Mouse (Mus musculus): Measurements from ENCODE around the gene Tas2r106.

Gene Tas2r106

DNA sequence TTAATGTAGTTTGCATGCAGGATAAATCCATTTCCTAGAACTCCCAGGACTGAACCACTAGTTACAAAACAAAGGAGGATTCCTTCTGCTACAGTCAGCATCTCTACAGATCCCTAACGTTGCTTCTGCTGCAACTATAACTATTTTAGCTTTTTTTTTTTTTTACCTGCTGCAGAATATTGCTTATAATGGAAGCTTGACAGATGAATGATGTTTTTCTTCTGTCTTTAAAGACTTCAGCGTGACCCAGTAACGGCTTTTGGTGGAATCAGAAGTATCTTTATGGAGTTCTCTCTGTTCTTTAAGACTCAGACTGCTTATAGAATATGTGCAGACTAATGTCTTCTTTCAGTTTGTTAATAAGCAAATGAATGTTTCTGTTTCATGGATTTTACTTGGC is at the start of gene Tas2r106:
Gene Tas2r106 (minus strand): TSS at position 101 of the 400 bp plus-strand sequence.
- no peak for DNase-seq (ENCODE audit: low read depth, low spot score)

DNA sequence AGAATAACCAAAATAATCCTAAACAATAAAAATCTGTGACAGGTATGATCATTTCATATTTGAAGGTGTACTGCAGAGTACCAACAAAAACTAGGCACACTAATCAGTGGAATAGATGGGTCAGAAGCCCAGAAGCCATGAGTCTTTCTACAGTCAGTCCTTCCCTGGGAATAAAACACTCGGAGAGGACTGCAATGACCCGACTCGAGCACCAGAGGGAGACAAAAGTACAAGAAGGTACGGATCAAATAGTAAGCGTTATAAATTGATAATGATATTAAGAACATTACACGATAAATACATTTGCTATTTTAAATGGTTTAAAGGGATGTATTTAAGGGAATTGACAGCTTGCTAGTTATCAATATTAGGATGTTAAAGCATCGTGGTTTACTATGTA is 34.1 kb upstream of the Tas2r106 start:
- peak; percentile 12 for DNase-seq (ENCODE audit: low read depth, low spot score)

DNA sequence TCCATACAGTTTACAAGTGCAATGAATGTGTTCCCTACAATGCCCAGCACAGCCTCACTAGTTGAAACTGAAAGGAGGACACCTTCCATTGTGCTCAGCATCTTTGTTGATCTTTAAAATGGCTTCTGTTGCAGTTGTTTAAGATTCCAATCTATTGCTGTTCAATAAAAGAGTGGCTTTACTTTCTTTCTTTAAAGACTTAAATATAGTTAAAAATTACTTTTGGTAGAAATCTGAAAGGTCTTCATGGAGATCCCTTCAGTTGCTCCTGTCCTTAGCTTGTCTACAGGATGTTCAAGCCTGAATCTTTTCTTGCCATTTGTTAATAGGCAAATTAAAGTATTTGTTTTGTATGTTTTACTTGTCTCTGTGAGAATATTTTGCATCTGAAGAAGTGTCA is 11.3 kb upstream of the Tas2r106 start, which contains the start of gene Tas2r114:
Gene Tas2r114 (minus strand): TSS at position 101 of the 400 bp plus-strand sequence.
- DNase-seq (ENCODE audit: low read depth, low spot score), result no peak

DNA sequence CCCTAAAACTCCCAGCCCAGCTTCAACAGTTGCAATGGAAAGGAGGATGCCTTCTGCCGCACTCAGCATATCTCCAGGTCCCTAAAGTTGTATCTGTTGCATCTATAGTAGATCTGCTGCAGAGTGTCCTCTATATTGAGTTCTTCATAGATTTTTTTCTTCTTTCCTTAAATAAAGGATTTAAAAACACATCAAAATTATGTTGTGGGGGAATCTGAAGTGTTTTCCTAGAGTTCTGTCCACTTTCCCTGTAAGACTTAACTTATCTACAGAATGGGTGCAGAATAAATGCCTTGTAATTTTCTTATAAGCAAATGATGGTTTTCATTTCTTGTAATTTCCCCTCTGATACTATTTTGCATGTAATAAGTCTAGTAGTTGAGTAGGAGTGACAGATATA is 8.7 kb upstream of the Tas2r106 start, which contains the start of gene Tas2r105:
Gene Tas2r105 (minus strand): TSS at position 101 of the 400 bp plus-strand sequence.
- DNase-seq (ENCODE audit: low read depth, low spot score), result no peak

DNA sequence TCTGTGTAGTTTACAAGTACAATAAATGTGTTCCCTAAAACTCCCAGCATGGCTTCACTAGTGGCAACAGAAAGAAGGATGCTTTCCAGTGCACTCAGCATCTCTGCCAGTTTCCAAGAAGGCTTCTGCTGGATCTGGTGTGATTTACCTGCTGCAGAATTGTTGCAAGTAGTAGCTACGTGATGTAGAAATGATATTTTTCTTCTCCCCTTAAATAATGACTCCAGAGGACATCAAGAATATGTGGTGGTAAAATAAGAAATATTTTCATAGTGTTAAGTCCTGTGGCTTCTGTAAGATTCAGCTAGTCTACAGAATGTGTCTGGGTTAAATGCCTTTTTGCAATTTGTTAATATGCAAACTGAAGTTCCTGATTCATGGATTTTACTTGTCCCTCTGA is 7.0 kb upstream of the Tas2r106 start, which contains the start of gene Tas2r104:
Gene Tas2r104 (minus strand): TSS at position 101 of the 400 bp plus-strand sequence.
- no peak for DNase-seq (ENCODE audit: low read depth, low spot score)

DNA sequence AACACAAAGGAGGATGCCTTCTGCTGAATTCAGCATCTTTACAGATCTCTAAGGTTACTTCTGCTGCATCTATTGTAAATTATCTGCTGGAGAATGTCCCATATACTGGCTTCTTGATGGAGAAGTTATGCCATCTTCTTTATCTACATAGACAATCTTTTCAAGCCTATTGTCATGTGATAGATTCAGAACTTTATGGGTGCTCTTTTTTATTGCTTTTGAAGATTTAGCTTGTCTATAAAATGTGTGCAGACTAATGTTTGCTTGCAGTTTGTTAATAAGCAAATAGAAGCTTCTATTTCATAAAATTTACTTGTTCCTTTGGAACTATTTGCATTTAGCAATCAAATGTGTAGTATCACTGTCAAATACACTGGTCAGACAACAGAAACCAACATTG is 18.6 kb downstream of the Tas2r106 start, which contains the start of gene Tas2r107:
Gene Tas2r107 (minus strand): TSS at position 101 of the 400 bp plus-strand sequence.
- DNase-seq (ENCODE audit: low read depth, low spot score), result no peak

DNA sequence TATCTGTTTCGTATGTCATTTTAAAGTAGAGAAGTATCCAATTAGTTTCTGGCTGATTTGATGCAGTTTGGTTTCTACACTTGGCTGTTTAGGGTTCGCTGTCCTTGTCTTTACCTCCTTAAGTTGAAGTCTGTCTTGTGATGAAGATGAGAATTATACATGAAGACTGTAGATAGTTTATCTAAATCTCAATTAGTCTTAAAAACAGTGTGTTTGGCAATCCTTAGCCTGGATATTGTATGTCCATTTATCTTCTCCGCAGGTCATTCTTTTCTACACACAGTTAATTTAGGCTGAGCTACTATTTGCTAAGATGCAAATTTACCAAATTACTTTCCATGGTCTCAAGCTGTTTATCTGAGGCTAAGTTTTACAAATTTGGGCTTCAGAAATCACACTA is 47.9 kb downstream of the Tas2r106 start, which contains the start of gene Tas2r130:
Gene Tas2r130 (minus strand): TSS at position 101 of the 400 bp plus-strand sequence.
- no peak for DNase-seq (ENCODE audit: low read depth, low spot score)
